Mouse (Mus musculus): Measurements from ENCODE around the gene Gse1.
A peak's percentile ranks its signal among the peaks of the same experiment; 100 is the strongest.

Gse1 gene

DNA sequence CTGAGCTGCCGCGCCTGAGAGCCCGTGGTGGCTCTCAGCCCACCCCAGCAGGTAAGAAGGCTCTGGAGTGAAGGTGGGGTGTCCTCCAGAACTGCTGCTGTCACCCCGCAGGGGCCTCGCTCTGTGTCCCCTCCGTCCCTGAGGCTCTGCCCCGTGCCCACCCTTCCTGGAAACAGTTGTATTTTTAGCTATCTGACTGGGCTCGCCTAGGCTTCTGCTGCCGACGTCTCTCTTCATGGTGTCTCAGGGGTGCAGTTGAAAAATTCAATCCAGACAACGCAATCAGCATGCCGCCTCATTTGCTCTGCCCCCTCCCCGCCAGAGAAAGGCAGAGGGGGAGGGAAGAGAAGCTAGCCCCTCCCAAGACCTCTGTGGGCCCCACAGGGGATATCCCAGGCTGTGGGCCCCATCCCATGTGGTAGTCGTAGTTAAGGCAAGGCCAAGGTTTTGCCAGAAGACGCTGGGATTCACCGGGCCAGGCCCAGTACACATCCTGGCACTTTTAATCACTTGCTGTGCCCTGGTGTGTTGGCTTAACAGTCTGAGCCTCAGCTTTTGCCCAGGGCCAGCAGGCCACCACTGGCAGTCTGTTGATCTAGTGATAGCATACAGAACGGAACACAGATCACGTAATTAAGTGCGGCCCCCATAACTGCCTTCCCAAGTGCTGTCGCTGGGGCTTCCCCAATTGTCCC is 328.1 kb downstream of the Gse1 start:
- no peak for DNase-seq (ENCODE audit: low spot score)

DNA sequence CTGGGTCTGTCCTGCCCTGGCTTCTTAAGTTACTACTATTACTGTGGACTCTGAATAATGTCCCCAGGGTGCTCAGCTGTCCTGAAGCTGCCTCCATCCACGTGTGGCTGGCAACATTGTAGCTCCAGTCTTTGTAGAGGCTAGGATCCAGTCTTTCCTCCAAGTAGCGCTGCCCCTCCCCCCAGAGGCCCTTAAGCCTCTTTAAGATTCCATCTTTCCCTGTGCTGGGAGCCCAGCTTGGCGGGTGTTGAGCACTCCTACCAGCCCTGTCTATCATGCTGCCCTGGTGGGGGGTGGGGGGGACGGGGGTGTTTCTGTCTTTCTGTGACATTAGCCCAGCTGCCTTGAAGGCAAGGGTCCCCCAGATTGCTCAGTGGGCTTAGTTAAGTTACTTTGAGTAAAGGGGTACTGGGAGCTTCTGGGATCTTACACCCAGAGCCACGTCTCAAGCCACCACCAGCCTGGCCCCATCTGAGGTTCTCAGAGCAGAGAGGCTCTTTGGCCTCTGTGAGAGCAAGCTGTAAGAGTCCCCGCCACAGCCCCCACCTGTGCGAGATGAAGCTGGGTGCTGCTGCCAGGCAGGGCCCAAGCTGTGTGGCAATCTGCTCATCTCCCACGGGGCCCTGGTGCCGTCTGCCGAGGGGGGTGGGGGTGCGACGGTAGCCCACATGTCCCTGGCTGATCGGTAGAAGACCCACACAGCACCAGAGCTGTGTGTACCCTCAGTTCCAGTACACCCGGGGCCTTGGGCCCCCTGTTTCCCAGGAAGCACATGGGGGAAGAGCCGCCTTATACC is 329.1 kb downstream of the Gse1 start:
- no peak for DNase-seq (ENCODE audit: low spot score)

DNA sequence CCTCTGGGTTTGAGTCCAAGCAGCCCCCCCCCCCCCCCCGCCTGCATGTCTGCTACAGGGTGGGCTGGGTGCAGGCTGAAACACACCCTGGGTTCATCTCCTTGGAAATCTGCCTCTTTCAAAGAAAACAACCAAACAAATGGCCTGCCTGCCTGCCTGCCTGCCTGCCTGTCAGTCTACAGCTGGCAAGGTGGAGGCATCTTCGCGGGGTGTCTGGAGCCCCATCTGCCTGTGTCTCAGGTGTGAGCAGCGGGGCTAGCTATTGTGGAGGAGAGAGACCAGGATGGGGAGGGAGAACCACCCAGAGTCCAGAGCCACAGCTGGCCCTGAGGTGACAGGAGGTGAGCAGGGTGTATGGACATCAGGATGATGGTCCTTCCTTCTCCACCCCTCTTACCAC is 329.9 kb downstream of the Gse1 start:
- DNase-seq (ENCODE audit: low spot score), result no peak

DNA sequence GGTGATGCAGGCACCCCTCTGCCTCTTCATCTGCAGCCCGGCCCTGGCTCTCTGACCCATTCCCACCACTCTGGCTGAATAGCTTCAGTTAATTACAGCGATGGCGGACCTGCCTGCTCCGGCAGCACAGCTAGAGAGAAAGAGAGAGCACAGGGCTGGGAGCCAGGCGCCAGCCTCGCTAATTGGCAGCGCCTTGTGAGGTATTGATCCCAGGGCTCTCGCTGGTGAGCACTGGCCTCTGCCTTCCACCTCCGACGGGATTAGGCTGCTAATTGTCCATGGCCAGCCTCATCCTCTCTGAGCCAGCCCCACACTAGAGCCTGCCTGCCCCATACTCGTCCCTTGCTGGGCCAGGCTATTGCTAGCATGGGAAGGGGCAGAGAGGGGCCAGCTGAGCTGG is 331.4 kb downstream of the Gse1 start:
- DNase-seq (ENCODE audit: low spot score), result no peak

DNA sequence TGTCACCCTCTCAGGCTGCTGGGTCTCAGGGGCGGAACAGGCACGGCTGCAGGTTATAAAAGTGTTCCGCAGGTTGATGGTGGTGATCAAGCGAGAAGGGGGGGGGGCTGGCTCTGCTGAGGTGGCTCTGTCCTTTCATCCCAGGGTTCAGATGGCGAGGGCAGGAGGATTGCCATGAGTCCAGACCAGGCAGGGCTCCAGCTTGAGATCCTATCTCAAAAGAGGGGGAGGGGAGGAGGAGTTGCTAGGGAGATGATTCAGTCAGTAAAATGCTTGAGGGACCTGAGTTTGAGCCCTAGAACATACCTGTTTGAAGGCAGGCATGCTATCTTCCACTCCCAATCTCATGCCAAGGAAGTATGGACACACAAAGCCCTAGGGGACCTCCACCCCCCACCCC is 332.3 kb downstream of the Gse1 start:
- no peak for DNase-seq (ENCODE audit: low spot score)

DNA sequence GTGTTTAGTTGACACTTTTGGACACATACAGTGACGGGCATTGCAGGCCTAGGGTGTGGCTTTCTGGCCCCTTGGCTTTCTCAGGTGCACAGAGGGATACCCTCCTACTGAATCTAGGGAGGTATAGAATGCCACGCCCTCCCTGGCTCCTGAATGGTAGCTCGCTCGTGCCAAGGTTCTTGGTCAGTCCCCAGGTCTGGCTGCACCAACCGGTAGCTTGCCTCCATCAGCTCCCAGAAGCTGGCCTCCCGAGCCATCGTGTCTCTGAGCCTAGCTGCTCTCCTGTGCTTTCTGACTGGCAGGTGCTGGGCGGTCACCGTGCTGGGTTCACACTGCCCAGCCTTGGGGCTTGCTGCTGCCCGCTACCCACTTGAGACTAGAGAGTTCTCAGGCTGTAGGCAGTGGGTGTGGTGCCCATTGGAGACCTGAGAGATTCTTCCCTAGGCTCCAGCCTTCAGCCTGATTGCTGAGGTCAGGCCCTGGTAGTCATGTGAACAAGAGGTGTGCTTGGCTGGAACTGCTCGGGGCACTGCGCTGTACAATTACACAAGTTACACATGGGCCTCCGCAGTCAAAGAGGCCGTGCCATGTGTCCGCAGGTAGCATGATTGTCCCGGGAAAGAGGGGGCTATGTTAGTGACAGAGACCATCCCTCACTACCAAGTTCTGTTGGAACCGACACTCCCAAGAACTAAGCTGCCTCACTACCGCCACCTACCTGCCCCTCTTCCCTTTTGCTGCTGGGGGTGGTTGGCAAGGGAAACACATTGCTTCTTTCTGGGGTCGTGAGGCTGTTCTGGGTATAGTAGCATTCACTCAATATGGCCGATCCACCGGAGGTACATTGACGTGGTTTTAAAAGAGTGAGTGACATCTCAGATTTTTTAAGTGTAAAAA is 333.5 kb downstream of the Gse1 start:
- no peak for DNase-seq (ENCODE audit: low spot score)

DNA sequence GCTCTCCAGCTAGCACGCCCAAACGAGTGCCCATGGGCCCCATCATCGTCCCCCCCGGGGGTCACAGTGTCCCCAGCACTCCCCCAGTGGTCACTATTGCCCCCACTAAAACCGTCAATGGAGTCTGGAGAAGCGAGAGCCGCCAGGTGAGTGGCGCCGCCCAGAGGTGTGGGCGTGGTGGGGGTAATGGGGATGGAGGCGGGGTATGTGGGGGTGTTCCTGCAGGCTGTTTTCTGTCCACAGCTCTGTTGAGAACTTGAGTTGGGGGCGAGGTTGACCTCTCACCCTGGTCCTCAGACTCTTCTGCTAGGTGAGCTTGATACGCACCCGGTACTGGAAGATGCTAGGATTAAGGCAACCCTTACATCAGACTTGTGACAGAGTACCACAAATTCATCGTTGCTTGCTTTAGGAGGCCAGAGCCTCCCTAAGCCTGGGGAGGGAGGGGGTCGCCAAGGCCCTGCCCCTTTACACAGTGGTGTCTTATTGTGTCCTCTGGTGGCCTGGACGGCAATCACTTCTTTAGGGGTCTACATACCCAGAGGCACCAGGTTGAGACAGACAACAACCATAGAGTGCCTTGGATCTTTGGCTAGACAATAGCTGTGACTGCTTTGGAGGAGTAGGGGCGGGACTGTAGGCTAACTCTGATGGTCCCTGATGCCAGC is 334.6 kb downstream of the Gse1 start:
- DNase-seq (ENCODE audit: low spot score), result no peak

DNA sequence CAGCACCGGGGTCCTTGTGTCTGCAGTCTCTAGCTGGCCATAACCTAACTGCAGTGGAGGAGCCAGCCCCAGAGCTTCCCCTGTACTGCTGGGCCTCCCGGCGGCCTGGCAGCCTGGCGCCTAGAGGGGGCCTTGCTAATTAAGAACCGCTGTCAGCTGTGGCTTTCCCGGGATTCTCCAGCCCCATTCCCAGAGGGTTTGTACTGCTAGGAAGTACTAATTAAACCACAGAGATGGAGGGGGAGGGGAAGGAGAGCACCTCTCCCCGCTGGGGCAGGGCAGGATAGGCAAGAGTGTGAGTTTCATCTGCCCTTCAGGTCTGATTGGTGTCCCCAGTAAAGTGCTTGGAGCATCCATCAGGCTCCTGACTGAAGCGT is 335.1 kb downstream of the Gse1 start:
- no peak for DNase-seq (ENCODE audit: low spot score)

DNA sequence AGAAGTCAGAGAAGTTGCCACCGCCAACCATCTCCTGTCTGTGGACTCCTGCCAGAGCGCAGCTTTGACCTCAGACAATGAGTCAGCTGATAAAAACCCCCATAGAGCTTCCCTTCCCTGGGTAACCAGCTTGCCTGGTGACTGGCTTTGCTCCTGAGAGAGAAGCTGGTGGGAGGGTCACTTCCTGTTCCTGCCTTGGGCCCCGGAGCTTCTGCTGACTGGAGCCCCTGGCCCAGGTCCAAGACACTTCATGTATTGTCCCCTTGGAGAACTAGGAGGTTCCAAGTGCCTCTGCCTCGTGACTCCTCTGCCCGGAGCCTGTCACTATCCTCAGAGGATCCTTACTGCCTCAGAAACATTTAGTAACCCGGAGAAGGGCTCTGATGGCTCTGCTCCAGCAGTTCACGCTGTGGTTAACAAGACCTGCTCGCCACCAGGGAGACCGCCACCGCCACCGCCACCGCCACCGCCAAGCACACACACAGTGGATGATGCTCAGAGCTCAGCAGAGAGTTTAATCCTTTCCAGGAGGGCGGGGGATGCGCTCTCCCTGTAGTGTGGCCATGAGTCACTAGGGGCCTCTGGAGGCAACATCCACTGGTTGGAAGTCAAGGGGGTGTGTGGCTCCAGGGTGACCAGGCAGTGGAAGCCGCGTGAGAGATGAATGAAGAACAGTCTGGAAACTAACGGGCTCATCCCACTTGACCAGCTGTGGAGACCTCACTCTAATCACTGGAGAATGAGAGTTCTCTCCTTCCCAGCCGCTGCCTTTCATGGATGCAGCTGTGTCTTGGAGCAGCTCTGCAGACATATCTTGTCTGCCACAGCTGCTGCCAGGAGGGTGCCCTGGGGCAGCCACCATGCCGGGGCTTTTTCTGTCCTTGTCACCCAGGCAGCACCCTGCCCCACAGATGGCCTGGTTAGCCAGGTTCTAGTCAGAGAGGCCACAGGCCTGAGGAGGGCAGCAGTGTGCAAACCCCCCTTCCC is 335.9 kb downstream of the Gse1 start:
- peak; percentile 71 for DNase-seq (ENCODE audit: low spot score)

DNA sequence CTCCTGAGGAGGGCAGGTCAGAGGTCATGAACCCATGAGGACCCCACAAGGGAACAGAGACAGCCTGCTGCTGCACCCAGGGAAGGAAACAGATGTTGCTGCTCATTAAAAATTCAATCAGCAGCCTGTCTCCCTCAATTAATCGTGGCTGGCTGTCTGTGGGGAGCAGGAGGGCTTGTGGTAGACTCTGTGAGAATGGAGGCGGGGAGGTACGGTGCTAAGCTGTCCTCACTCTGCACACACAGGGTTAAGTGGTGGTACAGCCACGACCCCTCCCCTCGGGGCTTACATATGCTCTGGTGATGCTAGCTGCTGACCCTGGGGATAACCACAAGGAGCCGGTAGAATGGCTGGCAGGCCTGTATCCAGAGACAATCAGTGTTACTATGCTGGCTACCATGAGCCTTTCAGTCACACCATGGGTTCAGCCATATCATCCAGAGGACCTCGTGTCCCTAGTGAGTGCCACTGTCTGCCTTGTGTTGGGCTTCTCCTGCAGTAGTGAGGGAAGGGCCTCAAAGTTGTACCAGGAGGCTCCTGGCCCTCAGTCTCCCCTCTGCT is 337.0 kb downstream of the Gse1 start:
- no peak for DNase-seq (ENCODE audit: low spot score)

DNA sequence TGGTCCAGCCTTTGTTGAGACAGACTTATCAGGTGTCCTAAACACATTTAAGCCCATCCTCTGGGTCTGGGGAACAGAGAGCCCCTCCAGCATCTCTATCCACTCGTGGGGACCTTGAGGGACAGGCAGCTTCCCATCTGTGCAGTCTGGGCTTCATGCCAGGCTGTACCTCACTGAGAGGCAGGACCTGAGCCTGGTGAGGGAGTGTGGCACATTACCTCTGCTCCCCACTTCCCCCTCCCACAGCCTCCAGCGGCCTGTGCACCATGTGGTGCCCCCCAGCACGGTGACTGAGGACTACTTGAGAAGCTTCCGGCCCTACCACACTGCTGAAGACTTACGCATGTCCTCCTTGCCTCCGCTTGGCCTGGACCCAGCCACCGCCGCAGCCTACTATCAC is 338.4 kb downstream of the Gse1 start:
- DNase-seq (ENCODE audit: low spot score), result no peak

DNA sequence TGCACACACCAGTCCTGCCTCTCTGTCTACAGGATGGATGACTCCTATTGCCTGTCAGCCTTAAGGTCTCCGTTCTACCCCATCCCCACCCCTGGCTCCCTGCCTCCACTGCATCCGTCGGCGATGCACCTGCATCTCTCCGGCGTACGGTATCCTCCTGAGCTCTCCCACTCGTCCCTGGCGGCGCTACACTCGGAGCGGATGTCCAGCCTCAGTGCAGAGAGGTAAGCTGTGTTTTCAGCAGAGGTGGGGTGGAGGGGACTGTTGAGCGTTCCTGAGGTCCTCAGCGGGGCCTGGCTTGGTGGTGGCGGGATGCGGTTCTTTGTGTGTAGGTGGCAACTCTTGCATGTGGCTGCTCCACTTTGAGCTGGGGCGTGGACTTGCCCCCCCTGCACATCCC is 339.5 kb downstream of the Gse1 start:
- DNase-seq (ENCODE audit: low spot score), result no peak

DNA sequence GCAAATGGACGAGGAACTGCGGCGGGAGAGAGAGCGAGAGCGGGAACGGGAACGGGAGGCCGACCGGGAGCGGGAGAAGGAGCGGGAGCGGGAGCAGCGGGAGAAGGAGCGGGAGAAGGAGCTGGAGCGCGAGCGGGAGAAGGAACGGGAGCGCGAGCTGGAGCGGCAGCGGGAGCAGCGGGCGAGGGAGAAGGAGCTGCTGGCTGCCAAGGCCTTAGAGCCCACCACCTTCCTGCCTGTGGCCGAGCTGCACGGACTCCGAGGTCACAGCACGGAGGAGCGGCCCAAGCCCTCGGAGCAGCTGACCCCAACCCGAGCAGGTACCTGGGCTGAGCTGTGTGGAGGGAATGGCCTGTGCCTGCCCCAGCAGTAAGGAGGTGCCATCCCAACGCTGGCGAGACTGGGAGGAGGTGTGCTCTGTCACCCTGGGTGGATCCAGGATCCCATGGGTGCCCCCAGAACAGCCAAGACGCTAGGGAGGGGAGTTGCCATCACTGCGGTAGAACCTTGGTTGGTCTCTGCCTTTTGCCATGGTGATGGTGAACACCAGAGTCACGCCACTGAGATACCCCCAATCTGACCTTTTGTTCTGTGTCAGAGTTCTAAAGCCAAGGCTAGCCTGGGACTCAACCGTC is 340.0 kb downstream of the Gse1 start:
- DNase-seq (ENCODE audit: low spot score), result no peak

DNA sequence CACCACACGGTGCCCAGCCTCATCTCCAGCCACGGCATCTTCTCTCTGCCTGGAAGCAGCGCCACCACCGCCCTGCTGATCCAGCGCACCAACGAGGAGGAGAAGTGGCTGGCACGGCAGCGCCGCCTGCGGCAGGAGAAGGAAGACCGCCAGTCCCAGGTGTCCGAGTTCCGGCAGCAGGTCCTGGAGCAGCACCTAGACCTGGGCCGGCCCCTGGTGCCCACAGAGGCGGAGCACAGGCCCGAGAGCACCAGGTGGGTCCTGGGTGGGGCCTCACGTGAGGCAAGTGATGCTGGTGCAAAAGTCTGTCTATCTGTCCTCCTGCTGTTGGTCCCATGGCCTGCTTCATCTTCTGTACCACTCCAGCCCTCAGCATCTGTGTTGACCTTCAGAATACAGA is 340.9 kb downstream of the Gse1 start:
- no peak for DNase-seq (ENCODE audit: low spot score)

DNA sequence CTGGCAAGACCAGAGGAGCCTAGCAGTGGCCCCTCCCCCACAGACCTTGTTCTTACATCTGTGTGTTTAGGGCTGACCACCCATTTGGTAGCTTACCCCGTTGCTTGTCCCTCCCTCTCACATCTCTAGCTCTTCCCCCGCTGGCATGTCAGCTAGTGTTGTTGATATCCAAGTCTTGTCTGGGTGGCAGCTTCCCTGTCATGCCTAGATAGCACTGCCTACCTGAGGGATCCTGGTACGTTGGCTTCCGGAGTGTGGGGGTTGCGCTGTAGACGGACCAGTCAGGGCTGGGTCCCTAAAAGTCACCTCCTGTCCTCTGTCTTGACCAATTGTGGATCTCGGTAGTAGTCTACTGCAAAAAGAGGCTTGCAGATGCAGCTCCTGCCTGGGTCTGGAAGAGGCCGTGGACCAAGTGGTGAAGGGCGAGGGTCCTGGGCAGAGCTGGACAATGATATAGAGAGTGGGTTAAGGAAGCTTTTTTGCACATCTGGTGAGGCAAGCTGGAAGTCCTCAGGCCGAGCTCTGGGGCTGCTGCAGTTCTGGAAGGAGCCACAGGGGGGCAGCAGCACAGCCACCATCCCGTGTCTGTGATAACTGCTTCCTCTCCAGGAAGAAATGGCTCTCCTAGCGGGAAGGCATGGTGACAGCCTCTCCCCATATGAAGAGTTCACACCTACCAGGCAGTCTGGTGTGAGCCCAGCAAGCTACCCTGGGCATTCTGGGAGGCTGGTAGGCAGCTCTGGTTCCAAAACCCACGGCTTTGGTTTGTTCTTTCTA is 341.9 kb downstream of the Gse1 start:
- DNase-seq (ENCODE audit: low spot score), result peak; percentile 77

DNA sequence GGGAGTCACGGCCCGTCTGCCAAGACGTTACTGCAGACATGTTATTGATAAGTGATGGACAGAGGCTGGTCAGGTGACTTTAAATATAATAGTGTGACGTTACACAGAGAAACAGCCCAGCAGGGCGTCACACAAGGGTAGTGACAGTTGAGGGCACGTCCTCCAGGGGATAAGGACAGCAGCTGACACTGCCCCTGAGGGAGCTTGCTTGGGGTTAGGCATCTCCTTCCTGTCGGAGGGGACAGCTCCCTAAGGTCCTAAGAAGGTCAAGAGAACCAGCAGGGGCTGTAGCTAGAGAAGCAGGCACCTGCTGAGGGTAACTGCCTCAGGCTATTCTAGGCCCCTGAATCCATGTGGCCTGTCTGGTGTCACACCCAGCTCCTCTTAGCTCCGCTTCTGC is 343.3 kb downstream of the Gse1 start:
- no peak for DNase-seq (ENCODE audit: low spot score)

DNA sequence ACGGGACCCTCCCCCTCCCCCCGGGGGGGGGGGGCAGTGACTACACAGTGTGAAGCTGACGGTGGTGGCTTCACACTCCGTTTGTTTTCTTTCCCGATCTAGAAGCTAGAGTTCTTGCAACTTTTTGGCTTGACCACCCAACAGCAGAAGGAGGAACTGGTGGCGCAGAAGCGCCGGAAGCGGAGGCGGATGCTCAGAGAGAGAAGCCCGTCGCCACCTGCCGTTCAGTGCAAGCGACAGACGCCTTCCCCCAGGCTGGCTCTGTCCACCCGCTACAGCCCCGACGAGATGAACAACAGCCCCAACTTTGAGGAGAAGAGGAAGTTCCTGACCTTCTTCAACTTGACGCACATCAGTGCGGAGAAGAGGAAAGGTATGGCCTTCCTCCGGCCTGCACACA is 344.3 kb downstream of the Gse1 start:
- no peak for DNase-seq (ENCODE audit: low spot score)

DNA sequence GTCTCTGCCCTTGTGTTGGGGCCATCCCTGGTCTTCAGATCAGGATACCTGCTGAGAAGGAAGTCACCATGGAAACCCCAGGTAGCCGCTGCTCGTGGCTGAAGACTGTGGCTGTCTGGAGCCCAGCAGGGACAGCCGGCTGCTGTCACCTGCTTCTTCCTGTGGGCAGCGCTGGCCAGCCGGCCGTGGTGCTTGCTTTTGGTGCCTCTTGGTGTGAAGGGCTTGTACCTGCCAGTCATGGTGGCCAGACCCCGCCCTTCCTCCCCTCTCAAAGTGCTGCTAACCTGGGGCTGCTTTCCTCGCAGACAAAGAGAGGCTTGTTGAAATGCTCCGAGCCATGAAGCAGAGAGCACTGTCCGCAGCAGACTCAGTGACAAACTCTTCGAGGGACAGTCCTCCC is 345.6 kb downstream of the Gse1 start:
- no peak for DNase-seq (ENCODE audit: low spot score)

DNA sequence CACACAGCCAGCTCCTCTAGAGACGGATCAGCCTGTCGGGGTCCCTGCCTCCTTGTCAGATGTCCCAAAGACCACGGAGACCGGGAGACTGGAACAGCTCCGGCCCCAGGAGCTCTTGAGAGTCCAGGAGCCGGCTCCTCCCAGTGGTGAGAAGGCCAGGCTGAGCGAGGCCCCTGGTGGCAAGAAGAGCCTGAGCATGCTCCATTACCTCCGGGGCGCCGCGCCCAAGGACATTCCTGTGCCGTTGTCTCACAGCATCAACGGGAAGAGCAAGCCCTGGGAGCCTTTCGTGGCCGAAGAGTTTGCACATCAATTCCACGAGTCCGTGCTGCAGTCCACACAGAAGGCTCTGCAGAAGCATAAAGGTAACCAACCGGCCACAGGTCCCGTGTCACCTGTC is 346.7 kb downstream of the Gse1 start:
- DNase-seq (ENCODE audit: low spot score), result no peak
